In genomic region chr1:63403601-63404000, GRCm38 (mm10) we compare ENCODE assay signal across 7 mouse cellular contexts. TPM values are rescaled to one million over a fixed set of nuclear protein-coding genes. Genes with fewer than 3 reads are reported as not detected.
A peak's percentile ranks its signal among the peaks of the same experiment; 100 is the strongest.
DNase-seq lines count a peak whose midpoint lies in the region; TF ChIP-seq lines count a peak whose summit lies in the region.

No protein-coding gene starts in this region.

- no peak for TF ChIP-seq EP300 in ES-Bruce4 (IDR thresholded peaks at IDR 0.05; ENCODE audit: insufficient read depth, low read depth, low read length)

- H3K27ac ChIP-seq in ES-Bruce4 (ENCODE audit: insufficient read depth, low read length), result no peak overlapping the region

- DNase-seq in layer of hippocampus, postnatal 10 days (ENCODE audit: low spot score in 2 of 2), result peak; percentile 36 to 42
- no peak for DNase-seq in layer of hippocampus, postnatal 14 days (ENCODE audit: low spot score in 2 of 2)
- DNase-seq in NIH3T3 (ENCODE audit: low read depth), result peak; percentile 68
- peak; percentile 48 to 64 for DNase-seq in cerebellum, postnatal 14 days
- DNase-seq in retina, postnatal 1 day, result peak; percentile 40
- DNase-seq in T-cell, adult 2 months (ENCODE audit: low spot score), result no peak

- no peak for TF ChIP-seq POLR2A in ES-Bruce4 (IDR thresholded peaks at IDR 0.05; ENCODE audit: insufficient read depth, low read length)

- TF ChIP-seq CTCF in ES-Bruce4 (IDR thresholded peaks at IDR 0.05; ENCODE audit: low read depth, low read length), result peak; percentile 68

- no peaks in the 10 kb centered on the region for H3K9me3 ChIP-seq in ES-Bruce4 (replicated peaks; ENCODE audit: control insufficient read depth, insufficient read depth, low read length, poor library complexity, severe bottlenecking)

- no peak overlapping the region for H3K9ac ChIP-seq in ES-Bruce4 (ENCODE audit: low read depth, poor library complexity, severe bottlenecking)

- H3K4me1 ChIP-seq in ES-Bruce4 (ENCODE audit: control insufficient read depth, insufficient read depth, low read length), result no peaks in the 10 kb centered on the region

- H3K4me3 ChIP-seq in ES-Bruce4 (ENCODE audit: low read depth, low read length), result no peak overlapping the region

- no peaks in the 10 kb centered on the region; the same call in 1 of the 2 replicates for H3K27me3 ChIP-seq in ES-Bruce4 (ENCODE audit: control insufficient read depth, insufficient read depth, low read length, poor library complexity, severe bottlenecking)

- no peaks in the 10 kb centered on the region for H3K36me3 ChIP-seq in ES-Bruce4 (ENCODE audit: control insufficient read depth, insufficient read depth, low read length, poor library complexity, severe bottlenecking)

RNA-seq across cellular contexts. Expression of gene Adam23, which starts 42.1 kb away (rescaled TPM):
- 100 to 1,000 TPM; 173 to 177 TPM for total RNA-seq in layer of hippocampus, postnatal 10 days (2021)
- 100 to 1,000 TPM; 168 to 180 TPM for total RNA-seq in layer of hippocampus, postnatal 14 days (2021)
- polyA plus RNA-seq in ES-Bruce4 (2011; ENCODE audit: insufficient read depth, insufficient read length, low read depth, missing spikeins), result 24.8 and 26.1 TPM in 2 replicates

Comparison
In these comparisons a context has a peak if more than half of its experiments do, and no peak if none do; other contexts are left out.
1. DNase-seq: peak in layer of hippocampus, postnatal 10 days (2 of 2), NIH3T3 (single experiment), cerebellum, postnatal 14 days (2 of 2) and retina, postnatal 1 day (single experiment); none in layer of hippocampus, postnatal 14 days (0 of 2) and T-cell, adult 2 months (single experiment).